In genomic region chr11:86570261-86570746, GRCm38 (mm10) we compare ENCODE assay signal across 10 mouse cellular contexts. TPM values are rescaled to one million over a fixed set of nuclear protein-coding genes. Genes with fewer than 3 reads are reported as not detected.
A peak's percentile ranks its signal among the peaks of the same experiment; 100 is the strongest.
DNase-seq lines count a peak whose midpoint lies in the region; ATAC-seq and TF ChIP-seq lines count a peak whose summit lies in the region.
"Had no signal": no experiment of that assay in that cellular context is flagged by ENCODE, and none has a peak within 500 bp of the region (broad histone marks: within the 10 kb centered on the region; RNA-seq: fewer than 3 reads in every experiment).

No protein-coding gene starts in this region.

- ATAC-seq in kidney, embryonic 15.5 days (replicated peaks; ENCODE audit: low FRiP score): no peak
- no peak; the same call in 1 of the 2 replicates for ATAC-seq in stomach, postnatal 0 days (ENCODE audit: low FRiP score, low TSS enrichment)
- ATAC-seq: inflammation-experienced regulatory T-cells, adult 6 months had no signal

- no peak overlapping the region for H3K9ac ChIP-seq in kidney, embryonic 15.5 days
- no peak overlapping the region for H3K9ac ChIP-seq in stomach, postnatal 0 days (ENCODE audit: low read length)

- 45% methylated on average over 9 of the region's 9 CpGs for WGBS in heart, embryonic 10.5 days
- WGBS in kidney, embryonic 15.5 days: 37% methylated on average over 9 of the region's 9 CpGs
- 30% methylated on average over 9 of the region's 9 CpGs for WGBS in stomach, postnatal 0 days

- no peak for DNase-seq in heart, embryonic 10.5 days (ENCODE audit: low spot score)
- DNase-seq in heart, adult 11 months: no peak
- peak; percentile 73 for DNase-seq in ovary, adult 18-20 months (ENCODE audit: low spot score)
- no peak for DNase-seq in ovary, postnatal 14 days (ENCODE audit: low spot score)
- peak; percentile 39 for DNase-seq in stomach, postnatal 0 days (ENCODE audit: low spot score)
- no peak for DNase-seq in gastrocnemius, adult 18-20 months (ENCODE audit: low spot score)
- DNase-seq in T-cell, adult 2 months (ENCODE audit: low spot score): no peak
- DNase-seq: thymus, postnatal 4 days had no signal

- no peak overlapping the region for H3K4me2 ChIP-seq in kidney, embryonic 15.5 days
- no peak overlapping the region for H3K4me2 ChIP-seq in stomach, postnatal 0 days (replicated peaks; ENCODE audit: low read depth)

- peak overlapping the region; percentile 52; the same call in 1 of the 2 replicates for H3K27ac ChIP-seq in heart, embryonic 10.5 days
- peak overlapping the region; percentile 69 for H3K27ac ChIP-seq in kidney, embryonic 15.5 days
- H3K27ac ChIP-seq in stomach, postnatal 0 days (replicated peaks): peak overlapping the region; percentile 45

- H3K4me1 ChIP-seq in heart, embryonic 10.5 days: peaks cover 22% of the 10 kb centered on the region
- H3K4me1 ChIP-seq in kidney, embryonic 15.5 days: peaks cover 21% of the 10 kb centered on the region
- H3K4me1 ChIP-seq in stomach, postnatal 0 days (replicated peaks; ENCODE audit: control insufficient read depth, insufficient read depth): no peaks in the 10 kb centered on the region; the same call in 1 of the 2 replicates

- 0 out of 2 replicates have a peak, but pooled peaks cover 14% of the 10 kb centered on the region for H3K36me3 ChIP-seq in heart, embryonic 10.5 days
- H3K36me3 ChIP-seq in kidney, embryonic 15.5 days: peaks cover 5% of the 10 kb centered on the region; the same call in 1 of the 2 replicates
- no peaks in the 10 kb centered on the region for H3K36me3 ChIP-seq in stomach, postnatal 0 days (ENCODE audit: control insufficient read depth, insufficient read depth, low read length)

- H3K4me3 ChIP-seq in heart, embryonic 10.5 days: no peak overlapping the region
- H3K4me3 ChIP-seq in kidney, embryonic 15.5 days (replicated peaks): no peak overlapping the region
- no peak overlapping the region for H3K4me3 ChIP-seq in stomach, postnatal 0 days (ENCODE audit: low read depth, low read length)

- TF ChIP-seq CTCF in stomach, postnatal 0 days (IDR thresholded peaks at IDR 0.05; ENCODE audit: low read depth): no peak

- no peaks in the 10 kb centered on the region for H3K27me3 ChIP-seq in heart, embryonic 10.5 days (ENCODE audit: insufficient read depth, poor library complexity, severe bottlenecking)
- H3K27me3 ChIP-seq in kidney, embryonic 15.5 days: no peaks in the 10 kb centered on the region
- H3K27me3 ChIP-seq in stomach, postnatal 0 days (ENCODE audit: control insufficient read depth, insufficient read depth, low read length): no peaks in the 10 kb centered on the region

- no peaks in the 10 kb centered on the region for H3K9me3 ChIP-seq in heart, embryonic 10.5 days
- no peaks in the 10 kb centered on the region for H3K9me3 ChIP-seq in kidney, embryonic 15.5 days (replicated peaks)
- no peaks in the 10 kb centered on the region for H3K9me3 ChIP-seq in stomach, postnatal 0 days (ENCODE audit: control insufficient read depth, low read length)

- TF ChIP-seq EP300 in stomach, postnatal 0 days (optimal IDR thresholded peaks at IDR 0.05): no peak

RNA-seq across cellular contexts. Expression of gene Tubd1, which starts 25.5 kb away (rescaled TPM):
- 11.8 and 12.8 TPM in 2 replicates for polyA plus RNA-seq in heart, embryonic 10.5 days (2016; fragmentation: Nextera tagmentation; extraction: Ambion mirVana)
- polyA plus RNA-seq in kidney, embryonic 15.5 days (2015; fragmentation: Nextera tagmentation; extraction: Ambion mirVana): 10.3 and 10.5 TPM in 2 replicates
- 7.6 and 7.8 TPM in 2 replicates for polyA plus RNA-seq in stomach, postnatal 0 days (2015; fragmentation: Nextera tagmentation; extraction: Ambion mirVana)
- 1 to 10 TPM; 6.8 to 7.0 TPM for total RNA-seq in gastrocnemius, adult 18-20 months (2021)

RNA-seq across cellular contexts. Expression of gene Rps6kb1, which starts 25.7 kb away (rescaled TPM):
- 54.3 and 60.4 TPM in 2 replicates for polyA plus RNA-seq in heart, embryonic 10.5 days (2016; fragmentation: Nextera tagmentation; extraction: Ambion mirVana)
- 60.9 and 70.7 TPM in 2 replicates for polyA plus RNA-seq in kidney, embryonic 15.5 days (2015; fragmentation: Nextera tagmentation; extraction: Ambion mirVana)
- polyA plus RNA-seq in stomach, postnatal 0 days (2015; fragmentation: Nextera tagmentation; extraction: Ambion mirVana): 40.7 and 42.3 TPM in 2 replicates
- total RNA-seq in gastrocnemius, adult 18-20 months (2021): 10 to 100 TPM; 19.6 to 20.1 TPM

Comparison
In these comparisons a context has a peak if more than half of its experiments do, and no peak if none do; other contexts are left out.
1. DNase-seq: peak in ovary, adult 18-20 months (single experiment) and stomach, postnatal 0 days (single experiment); none in heart, embryonic 10.5 days (single experiment), heart, adult 11 months (single experiment), ovary, postnatal 14 days (single experiment), gastrocnemius, adult 18-20 months (single experiment) and T-cell, adult 2 months (single experiment).
2. Peak in every context shown above with its lines, with median percentiles within 50 percentile points of each other: H3K27ac ChIP-seq.